Mouse (Mus musculus) forebrain, postnatal 0 days (tissue): ENCODE data around the gene Rce1. TPM values are rescaled to one million over a fixed set of nuclear protein-coding genes. Genes with fewer than 3 reads are reported as not detected.
"Not testable (repeated sequence)": the region's sequence is repeated elsewhere in the genome, so short reads cannot be mapped to it uniquely, and the experiment has no call there.

ENCODE experiments used
- ATAC-seq: fragments of 200-750 bp; cut with Nextera tagmentation; 2 replicates; pipeline ENCODE4 v1.8.0; 2017; ENCODE audit warnings: mild to moderate bottlenecking, moderate library complexity
- DNase-seq: peaks from one replicate; pipeline ENCODE4 v3.0.0-alpha.2; 2015
- H3K27ac ChIP-seq: fragments of 300-500 bp; sonication (generic); 2 replicates; pipeline ENCODE4 v1.5.1; 2014; ENCODE audit warnings: low read depth, mild to moderate bottlenecking, antibody characterized with exemption, low read length, moderate library complexity, mixed read lengths
- H3K27me3 ChIP-seq: fragments of 300-500 bp; sonication (generic); 2 replicates; pipeline ENCODE4 v1.6.1; 2014; ENCODE audit warnings: mild to moderate bottlenecking, low read length, mixed read lengths; ENCODE audit not compliant: insufficient read depth
- H3K36me3 ChIP-seq: fragments of 300-500 bp; sonication (generic); 2 replicates; pipeline ENCODE4 v1.6.1; 2014; ENCODE audit warnings: mild to moderate bottlenecking, moderate library complexity; ENCODE audit not compliant: insufficient read depth
- H3K4me1 ChIP-seq: fragments of 300-500 bp; sonication (generic); 2 replicates; pipeline ENCODE4 v1.6.1; 2014; ENCODE audit warnings: antibody characterized with exemption; ENCODE audit not compliant: insufficient read depth
- H3K4me2 ChIP-seq: fragments of 300-500 bp; sonication (generic); 2 replicates; pipeline ENCODE4 v1.6.1; 2014; ENCODE audit warnings: low read depth, mild to moderate bottlenecking, moderate library complexity
- H3K4me3 ChIP-seq: fragments of 300-500 bp; sonication (generic); 2 replicates; pipeline ENCODE4 v1.5.1; 2014; ENCODE audit warnings: low read depth, low read length, mixed read lengths
- H3K9ac ChIP-seq: fragments of 300-500 bp; sonication (generic); 2 replicates; pipeline ENCODE4 v1.6.1; 2014; ENCODE audit warnings: mild to moderate bottlenecking
- H3K9me3 ChIP-seq: fragments of 300-500 bp; sonication (generic); 2 replicates; pipeline ENCODE4 v1.6.1; 2016; ENCODE audit warnings: low read length
- CTCF ChIP-seq: sonication (generic); IDR thresholded peaks from 2 replicates; pipeline ENCODE4 v1.5.1; 2016; ENCODE audit warnings: antibody characterized with exemption, control low read depth, low read depth
- WGBS: fragments of 180-500 bp; shearing (Covaris S2); extraction: QIAGEN DNeasy Blood & Tissue Kit; methylation state at CpG from one replicate; pipeline ENCODE4 v1.1.7; 2014; 5-methylcytosine and 5-hydroxymethylcytosine counted together
- microRNA-seq, 2 experiments: library from miRNA; unstranded; fragments of <30 nt; microRNA quantifications; one replicate each; pipeline ENCODE4; 2016
- polyA plus RNA-seq: library from polyadenylated mRNA; unstranded; fragments of >200 nt; fragmentation: Nextera tagmentation; extraction: Ambion mirVana; gene quantifications from 2 replicates; pipeline ENCODE4 v1.2.1, GENCODE M21; 2015
- total RNA-seq: library from RNA; depleted of rRNA; stranded (reverse); fragments of >200 nt; gene quantifications from 2 replicates; pipeline ENCODE4 v1.2.3, GENCODE M21; 2014; rRNA removed

Rce1 gene
- total and polyA plus RNA-seq, 2 experiments from 2014 or later = 52.4 to 65.1 TPM

- TF ChIP-seq CTCF = no peak
- Histone ChIP-seq H3K9me3 (no peaks in the 10 kb centered on the region), H3K36me3 (no peaks in the 10 kb centered on the region), H3K9ac (no peak overlapping the region), H3K4me2 (no peak overlapping the region), H3K27me3 (no peaks in the 10 kb centered on the region), H3K27ac (no peak overlapping the region), H3K4me3 (no peak overlapping the region), H3K4me1 (no peaks in the 10 kb centered on the region)
- no peak for ATAC-seq
- DNase-seq = no peak
- 63% methylated on average over 3 of the region's 3 CpGs for WGBS
Observed at GRCm38 (mm10) chr19:4588430-4588829, 37.0 kb downstream of the Rce1 start.

- Histone ChIP-seq H3K9ac (no peak overlapping the region), H3K27me3 (no peaks in the 10 kb centered on the region), H3K4me3 (no peak overlapping the region), H3K9me3 (no peaks in the 10 kb centered on the region), H3K4me1 (no peaks in the 10 kb centered on the region), H3K4me2 (no peak overlapping the region), H3K36me3 (no peaks in the 10 kb centered on the region), H3K27ac (no peak overlapping the region)
- 58% methylated on average over 2 of the region's 2 CpGs for WGBS
- ATAC-seq (no peak), DNase-seq (no peak)
- no peak for TF ChIP-seq CTCF
Observed at GRCm38 (mm10) chr19:4587426-4587825, 38.0 kb downstream of the Rce1 start.

- H3K4me3 ChIP-seq, H3K27me3 ChIP-seq, H3K36me3 ChIP-seq, H3K9me3 ChIP-seq, H3K27ac ChIP-seq, H3K4me2 ChIP-seq, H3K4me1 ChIP-seq, DNase-seq, ATAC-seq, H3K9ac ChIP-seq: not testable (repeated sequence)
Observed at GRCm38 (mm10) chr19:4586783-4587182, 38.7 kb downstream of the Rce1 start.

- no peak for DNase-seq
- H3K27ac ChIP-seq = no peak overlapping the region
- H3K4me1 ChIP-seq = no peaks in the 10 kb centered on the region
- 56% methylated on average over 2 of the region's 2 CpGs for WGBS
- no peak for TF ChIP-seq CTCF
- H3K27me3 ChIP-seq = no peaks in the 10 kb centered on the region
- H3K36me3 ChIP-seq = no peaks in the 10 kb centered on the region
- no peak overlapping the region for H3K4me2 ChIP-seq
- no peaks in the 10 kb centered on the region for H3K9me3 ChIP-seq
- ATAC-seq = no peak
- no peak overlapping the region for H3K4me3 ChIP-seq
- no peak overlapping the region for H3K9ac ChIP-seq
Observed at GRCm38 (mm10) chr19:4583856-4584255, 41.6 kb downstream of the Rce1 start.

- no peak overlapping the region for H3K4me3 ChIP-seq
- no peak for ATAC-seq
- H3K4me2 ChIP-seq = no peak overlapping the region
- H3K27me3 ChIP-seq = no peaks in the 10 kb centered on the region
- no peaks in the 10 kb centered on the region for H3K36me3 ChIP-seq
- H3K9me3 ChIP-seq = no peaks in the 10 kb centered on the region
- no peak overlapping the region for H3K27ac ChIP-seq
- no peak overlapping the region for H3K9ac ChIP-seq
- TF ChIP-seq CTCF = no peak
- DNase-seq = no peak
- 89% methylated on average over 5 of the region's 5 CpGs for WGBS
- no peaks in the 10 kb centered on the region for H3K4me1 ChIP-seq
Observed at GRCm38 (mm10) chr19:4579296-4579695, 46.1 kb downstream of the Rce1 start.

GRCm38 (mm10) chr19:4578799-4579198 is 46.6 kb downstream of the Rce1 start:
- Histone ChIP-seq H3K4me1 (no peaks in the 10 kb centered on the region), H3K9ac (no peak overlapping the region), H3K27me3 (no peaks in the 10 kb centered on the region), H3K4me3 (no peak overlapping the region), H3K9me3 (no peaks in the 10 kb centered on the region), H3K27ac (no peak overlapping the region), H3K4me2 (no peak overlapping the region), H3K36me3 (no peaks in the 10 kb centered on the region)
- DNase-seq (no peak), ATAC-seq (no peak)
- no peak for TF ChIP-seq CTCF
- 73% methylated on average over 2 of the region's 2 CpGs for WGBS

- WGBS = 90% methylated on average over 1 of the region's 1 CpGs
Observed at GRCm38 (mm10) chr19:4573241-4573640, 52.2 kb downstream of the Rce1 start.

More at GRCm38 (mm10) chr19:4573241-4573640, 52.2 kb downstream of the Rce1 start:
- Histone ChIP-seq H3K27me3 (no peaks in the 10 kb centered on the region), H3K27ac (no peak overlapping the region), H3K4me3 (no peak overlapping the region), H3K36me3 (no peaks in the 10 kb centered on the region), H3K4me1 (no peaks in the 10 kb centered on the region), H3K9me3 (no peaks in the 10 kb centered on the region), H3K4me2 (no peak overlapping the region), H3K9ac (no peak overlapping the region)
- DNase-seq (no peak), ATAC-seq (no peak)
- TF ChIP-seq CTCF = no peak; the same call in 1 of the 2 replicates

Small RNA genes lying within 50 kb of the gene (microRNA-seq; reads per million reads assigned to microRNA genes)
- 0.39 to 0.85 reads per million in 2 experiments for gene Mir6986

Other genes starting within 250 kb of the Rce1 start
- 55.0 and 71.7 TPM in 2 replicates for gene Kdm2a, start 227.4 kb downstream of the Rce1 start, total RNA-seq
- 13.1 and 19.5 TPM in 2 replicates for gene Kdm2a, start 227.4 kb downstream of the Rce1 start, polyA plus RNA-seq
- 3.6 and 5.2 TPM in 2 replicates for gene Rhod, start 186.2 kb downstream of the Rce1 start, total RNA-seq
- 4.3 and 4.7 TPM in 2 replicates for gene Rhod, start 186.2 kb downstream of the Rce1 start, polyA plus RNA-seq
- 8.2 and 13.0 TPM in 2 replicates for gene Syt12, start 148.2 kb downstream of the Rce1 start, total RNA-seq
- 2.9 and 3.3 TPM in 2 replicates for gene Syt12, start 148.2 kb downstream of the Rce1 start, polyA plus RNA-seq
- not detected in 2 replicates for gene 2010003K11Rik, start 127.1 kb downstream of the Rce1 start, total RNA-seq
- 0.13 TPM in 1 of 2 replicates, not detected in the other for gene 2010003K11Rik, start 127.1 kb downstream of the Rce1 start, polyA plus RNA-seq
- gene Pcx, start 115.2 kb downstream of the Rce1 start, total RNA-seq = 35.9 and 40.7 TPM in 2 replicates
- gene Pcx, start 115.2 kb downstream of the Rce1 start, polyA plus RNA-seq = 28.9 and 34.5 TPM in 2 replicates
- 112 and 127 TPM in 2 replicates for gene Lrfn4, start 10.0 kb downstream of the Rce1 start, total RNA-seq
- 17.1 and 17.2 TPM in 2 replicates for gene Lrfn4, start 10.0 kb downstream of the Rce1 start, polyA plus RNA-seq
- gene Gm960, start 73.0 kb upstream of the Rce1 start, total RNA-seq = 4.5 and 7.4 TPM in 2 replicates
- 4.9 and 7.3 TPM in 2 replicates for gene Gm960, start 73.0 kb upstream of the Rce1 start, polyA plus RNA-seq
- 169 and 196 TPM in 2 replicates for gene Sptbn2, start 85.5 kb upstream of the Rce1 start, total RNA-seq
- gene Sptbn2, start 85.5 kb upstream of the Rce1 start, polyA plus RNA-seq = 24.3 and 25.4 TPM in 2 replicates
- gene Rbm4b, start 130.9 kb upstream of the Rce1 start, total RNA-seq = 84.8 and 90.6 TPM in 2 replicates
- 79.8 and 88.7 TPM in 2 replicates for gene Rbm4b, start 130.9 kb upstream of the Rce1 start, polyA plus RNA-seq
- gene Rbm4, start 168.3 kb upstream of the Rce1 start, total RNA-seq = 106 and 145 TPM in 2 replicates
- gene Rbm4, start 168.3 kb upstream of the Rce1 start, polyA plus RNA-seq = 45.0 and 56.9 TPM in 2 replicates
- 15.0 and 18.2 TPM in 2 replicates for gene Gm21992, start 186.0 kb upstream of the Rce1 start, total RNA-seq
- 16.5 and 20.4 TPM in 2 replicates for gene Gm21992, start 186.0 kb upstream of the Rce1 start, polyA plus RNA-seq
- gene Rbm14, start 186.0 kb upstream of the Rce1 start, total RNA-seq = 29.2 and 30.9 TPM in 2 replicates
- 45.9 and 46.6 TPM in 2 replicates for gene Rbm14, start 186.0 kb upstream of the Rce1 start, polyA plus RNA-seq
- 27.3 and 35.4 TPM in 2 replicates for gene Ccs, start 213.7 kb upstream of the Rce1 start, total RNA-seq
- 41.7 and 44.3 TPM in 2 replicates for gene Ccs, start 213.7 kb upstream of the Rce1 start, polyA plus RNA-seq
- gene Ccdc87, start 213.7 kb upstream of the Rce1 start, total RNA-seq = 0.92 and 1.1 TPM in 2 replicates
- gene Ccdc87, start 213.7 kb upstream of the Rce1 start, polyA plus RNA-seq = 0.80 and 1.2 TPM in 2 replicates
- gene Ctsf, start 229.5 kb upstream of the Rce1 start, total RNA-seq = 81.0 and 117 TPM in 2 replicates
- 74.7 and 79.4 TPM in 2 replicates for gene Ctsf, start 229.5 kb upstream of the Rce1 start, polyA plus RNA-seq